Mouse (Mus musculus) lung, postnatal 0 days (tissue): ENCODE measurements around the gene Pck2.

Source experiments
- CTCF ChIP-seq: IDR thresholded peaks from 2 replicates; pipeline ENCODE4 v1.5.1; 2016; ENCODE audit warnings: antibody characterized with exemption, mild to moderate bottlenecking
- EP300 ChIP-seq: IDR thresholded peaks from 2 replicates; pipeline ENCODE4 v1.6.1; 2016; ENCODE audit warnings: antibody characterized with exemption, mild to moderate bottlenecking, control low read depth

DNA sequence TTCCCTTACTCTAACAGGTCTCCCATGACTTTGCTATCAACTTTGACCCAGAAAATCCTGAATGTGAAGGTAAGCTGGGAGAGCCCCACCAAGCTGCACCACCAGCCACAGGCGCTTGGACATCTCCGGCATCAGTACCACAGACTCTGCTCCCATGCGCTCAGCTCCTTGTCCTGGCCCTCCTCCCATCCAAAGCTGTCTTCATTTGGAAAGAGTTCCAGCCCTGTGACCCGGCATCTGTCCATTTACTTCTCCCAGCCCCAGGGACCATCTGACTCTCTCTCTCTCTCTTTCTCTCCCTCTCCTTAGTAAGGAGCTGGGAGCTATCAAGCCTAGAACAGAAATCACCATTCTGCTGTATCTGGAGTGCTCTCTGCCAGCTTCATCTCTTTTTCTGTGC lies 24.2 kb upstream of the Pck2 start:
- no peak for TF ChIP-seq CTCF
- no peak for TF ChIP-seq EP300
